Mouse (Mus musculus) kidney, embryonic 14.5 days (tissue): ENCODE results near the gene Naa30. TPM values are rescaled to one million over a fixed set of nuclear protein-coding genes. Genes with fewer than 3 reads are reported as not detected.

ENCODE experiments used
- ATAC-seq: fragments of 200-750 bp; cut with Nextera tagmentation; 2 replicates; pipeline ENCODE4 v1.8.0; 2017; ENCODE audit warnings: moderate number of reproducible peaks, mild to moderate bottlenecking, moderate TSS enrichment, moderate library complexity; ENCODE audit not compliant: low FRiP score, low TSS enrichment
- H3K27ac ChIP-seq: fragments of 300-500 bp; sonication (generic); 2 replicates; pipeline ENCODE4 v1.5.1; 2014; ENCODE audit warnings: low read depth, mild to moderate bottlenecking, low read length, moderate library complexity, mixed read lengths
- H3K27me3 ChIP-seq: fragments of 300-500 bp; sonication (generic); 2 replicates; pipeline ENCODE4 v1.6.1; 2014; ENCODE audit warnings: mild to moderate bottlenecking, low read length; ENCODE audit not compliant: control insufficient read depth, insufficient read depth
- H3K36me3 ChIP-seq: fragments of 300-500 bp; sonication (generic); 2 replicates; pipeline ENCODE4 v1.6.1; 2014; ENCODE audit warnings: low read length, mixed read lengths; ENCODE audit not compliant: control insufficient read depth, insufficient read depth
- H3K4me1 ChIP-seq: fragments of 300-500 bp; sonication (generic); 2 replicates; pipeline ENCODE4 v1.6.1; 2014; ENCODE audit warnings: low read length, mixed read lengths; ENCODE audit not compliant: control insufficient read depth, insufficient read depth
- H3K4me2 ChIP-seq: fragments of 300-500 bp; sonication (generic); replicated peaks from 2 replicates; pipeline ENCODE4 v1.6.1; 2014; ENCODE audit warnings: low read depth, mild to moderate bottlenecking, low read length
- H3K4me3 ChIP-seq: fragments of 300-500 bp; sonication (generic); 2 replicates; pipeline ENCODE4 v1.5.1; 2014; ENCODE audit warnings: mild to moderate bottlenecking, low read length
- H3K9ac ChIP-seq: fragments of 300-500 bp; sonication (generic); 2 replicates; pipeline ENCODE4 v1.6.1; 2014; ENCODE audit warnings: low read depth, mild to moderate bottlenecking, low read length, moderate library complexity
- H3K9me3 ChIP-seq: fragments of 300-500 bp; sonication (generic); 2 replicates; pipeline ENCODE4 v1.6.1; 2016; ENCODE audit warnings: low read length; ENCODE audit not compliant: control insufficient read depth
- WGBS: fragments of 180-500 bp; shearing (Covaris S2); extraction: QIAGEN DNeasy Blood & Tissue Kit; methylation state at CpG from one replicate; pipeline ENCODE4 v1.1.7; 2014; 5-methylcytosine and 5-hydroxymethylcytosine counted together
- polyA plus RNA-seq: library from polyadenylated mRNA; unstranded; fragments of >200 nt; fragmentation: Nextera tagmentation; extraction: Ambion mirVana; gene quantifications from 2 replicates; pipeline ENCODE4 v1.2.1, GENCODE M21; 2014

Gene Naa30
- 13.2 and 16.1 TPM in 2 replicates for polyA plus RNA-seq

GRCm38 (mm10) chr14:49171867-49172581 lies at the start of gene Naa30:
TSS of gene Naa30 (plus strand) at chr14:49172226.
- no peaks in the 10 kb centered on the region for H3K9me3 ChIP-seq

GRCm38 (mm10) chr14:49127162-49127779 lies 44.8 kb upstream of the Naa30 start:
- no peak overlapping the region for H3K27ac ChIP-seq
- no peaks in the 10 kb centered on the region for H3K27me3 ChIP-seq
- H3K4me2 ChIP-seq, result no peak overlapping the region
- no peaks in the 10 kb centered on the region for H3K4me1 ChIP-seq
- no peak for ATAC-seq
- no peaks in the 10 kb centered on the region for H3K36me3 ChIP-seq
- no peaks in the 10 kb centered on the region for H3K9me3 ChIP-seq
- no peak overlapping the region for H3K4me3 ChIP-seq
- 83% methylated on average over 23 of the region's 23 CpGs for WGBS
- H3K9ac ChIP-seq, result no peak overlapping the region

More at GRCm38 (mm10) chr14:49171867-49172581, at the start of gene Naa30:
- Histone ChIP-seq H3K27me3 (no peaks in the 10 kb centered on the region), H3K9ac (peak within 1 kb of the TSS; percentile 95), H3K4me2 (peak within 1 kb of the TSS; percentile 82), H3K27ac (peak within 1 kb of the TSS; percentile 75), H3K4me1 (peaks cover 13% of the 10 kb centered on the region), H3K4me3 (peak within 1 kb of the TSS; percentile 85), H3K36me3 (no peaks in the 10 kb centered on the region; the same call in 1 of the 2 replicates)
- ATAC-seq, result peak; percentile 95
- WGBS, result under 1% methylated on average over 49 of the region's 86 CpGs

- Histone ChIP-seq H3K9me3 (no peaks in the 10 kb centered on the region), H3K4me2 (no peak overlapping the region), H3K27ac (no peak overlapping the region), H3K4me1 (no peaks in the 10 kb centered on the region), H3K4me3 (no peak overlapping the region), H3K27me3 (no peaks in the 10 kb centered on the region), H3K36me3 (no peaks in the 10 kb centered on the region), H3K9ac (no peak overlapping the region)
- no peak for ATAC-seq
- 76% methylated on average over 10 of the region's 10 CpGs for WGBS
Measured at GRCm38 (mm10) chr14:49128544-49129263, 43.3 kb upstream of the Naa30 start.

GRCm38 (mm10) chr14:49132391-49132790 lies 39.6 kb upstream of the Naa30 start:
- H3K9ac ChIP-seq, result no peak overlapping the region
- no peaks in the 10 kb centered on the region for H3K36me3 ChIP-seq
- no peak overlapping the region for H3K27ac ChIP-seq
- H3K4me2 ChIP-seq, result no peak overlapping the region
- H3K4me1 ChIP-seq, result no peaks in the 10 kb centered on the region
- no peak for ATAC-seq
- no peaks in the 10 kb centered on the region for H3K27me3 ChIP-seq
- WGBS, result 91% methylated on average over 3 of the region's 3 CpGs
- no peaks in the 10 kb centered on the region for H3K9me3 ChIP-seq
- H3K4me3 ChIP-seq, result no peak overlapping the region

- Histone ChIP-seq H3K4me3 (no peak overlapping the region), H3K4me1 (no peaks in the 10 kb centered on the region), H3K27me3 (no peaks in the 10 kb centered on the region), H3K9ac (no peak overlapping the region), H3K9me3 (no peaks in the 10 kb centered on the region), H3K27ac (no peak overlapping the region), H3K36me3 (no peaks in the 10 kb centered on the region), H3K4me2 (no peak overlapping the region)
- ATAC-seq, result no peak
- WGBS, result 54% methylated on average over 1 of the region's 1 CpGs
Measured at GRCm38 (mm10) chr14:49138171-49138570, 33.9 kb upstream of the Naa30 start.

GRCm38 (mm10) chr14:49140756-49141155 lies 31.3 kb upstream of the Naa30 start:
- Histone ChIP-seq H3K36me3 (no peaks in the 10 kb centered on the region), H3K27me3 (no peaks in the 10 kb centered on the region)
- 90% methylated on average over 7 of the region's 7 CpGs for WGBS

GRCm38 (mm10) chr14:49153801-49154200 lies 18.2 kb upstream of the Naa30 start:
- H3K27me3 ChIP-seq, result no peaks in the 10 kb centered on the region
- ATAC-seq, result no peak
- H3K9ac ChIP-seq, result no peak overlapping the region
- no peak overlapping the region for H3K4me3 ChIP-seq
- H3K27ac ChIP-seq, result no peak overlapping the region
- no peaks in the 10 kb centered on the region for H3K36me3 ChIP-seq
- 58% methylated on average over 7 of the region's 7 CpGs for WGBS
- H3K9me3 ChIP-seq, result no peaks in the 10 kb centered on the region
- H3K4me2 ChIP-seq, result no peak overlapping the region
- no peaks in the 10 kb centered on the region for H3K4me1 ChIP-seq

More at GRCm38 (mm10) chr14:49140756-49141155, 31.3 kb upstream of the Naa30 start:
- no peak overlapping the region for H3K27ac ChIP-seq
- no peak overlapping the region for H3K9ac ChIP-seq
- H3K9me3 ChIP-seq, result no peaks in the 10 kb centered on the region
- no peak overlapping the region for H3K4me3 ChIP-seq
- no peaks in the 10 kb centered on the region for H3K4me1 ChIP-seq
- no peak for ATAC-seq
- H3K4me2 ChIP-seq, result no peak overlapping the region

- no peaks in the 10 kb centered on the region for H3K36me3 ChIP-seq
- ATAC-seq, result no peak
- no peak overlapping the region for H3K9ac ChIP-seq
- H3K4me2 ChIP-seq, result no peak overlapping the region
- no peaks in the 10 kb centered on the region for H3K27me3 ChIP-seq
- H3K4me3 ChIP-seq, result no peak overlapping the region
- 12% methylated on average over 5 of the region's 5 CpGs for WGBS
- H3K27ac ChIP-seq, result no peak overlapping the region
- H3K4me1 ChIP-seq, result no peaks in the 10 kb centered on the region
- H3K9me3 ChIP-seq, result no peaks in the 10 kb centered on the region
Measured at GRCm38 (mm10) chr14:49155572-49155971, 16.5 kb upstream of the Naa30 start.
